Mouse (Mus musculus): ENCODE measurements around the gene Fndc5. TPM values are rescaled to one million over a fixed set of nuclear protein-coding genes. Genes with fewer than 3 reads are reported as not detected.

Fndc5 gene
- polyA plus RNA-seq, 1 experiment from 2014 or later: 5.9 TPM

DNA sequence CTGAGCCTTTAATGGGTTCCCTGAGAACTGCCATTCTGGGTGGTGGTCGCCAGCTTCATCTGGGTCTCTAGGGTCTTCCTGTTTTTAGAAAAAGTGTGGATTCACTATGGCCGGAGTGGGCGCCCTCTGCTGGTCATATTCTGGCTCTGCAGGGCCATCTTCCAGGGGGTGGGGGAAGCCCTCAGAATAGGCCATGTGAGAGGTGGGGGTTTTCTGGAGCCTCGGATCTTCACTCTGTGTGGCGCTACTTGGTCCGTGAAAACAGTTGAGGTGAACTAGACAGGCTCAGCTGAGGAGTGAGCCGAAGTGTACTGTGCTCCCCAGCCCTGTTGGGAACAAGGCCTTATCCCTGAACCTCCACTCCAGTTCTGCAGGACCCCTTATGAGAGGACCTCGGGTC is 6.7 kb upstream of the Fndc5 start:
- Histone ChIP-seq H3K4me2 (ENCODE audit: low read length) (peak overlapping the region; percentile 42), H3K27ac (ENCODE audit: low read length) (no peak overlapping the region), H3K9ac (ENCODE audit: low read depth, low read length) (no peak overlapping the region), H3K27me3 (ENCODE audit: control insufficient read depth, insufficient read depth, low read depth, low read length) (no peaks in the 10 kb centered on the region), H3K9me3 (replicated peaks; ENCODE audit: control insufficient read depth, low read length, poor library complexity, severe bottlenecking) (no peaks in the 10 kb centered on the region), H3K4me1 (ENCODE audit: control insufficient read depth, insufficient read depth, low read length) (peaks cover 29% of the 10 kb centered on the region), H3K36me3 (ENCODE audit: control insufficient read depth, insufficient read depth, low read length) (no peaks in the 10 kb centered on the region), H3K4me3 (ENCODE audit: low read depth, low read length) (no peak overlapping the region)
- WGBS: 3% methylated on average over 8 of the region's 8 CpGs
- ATAC-seq: peak; percentile 49; the same call in 1 of the 2 replicates

DNA sequence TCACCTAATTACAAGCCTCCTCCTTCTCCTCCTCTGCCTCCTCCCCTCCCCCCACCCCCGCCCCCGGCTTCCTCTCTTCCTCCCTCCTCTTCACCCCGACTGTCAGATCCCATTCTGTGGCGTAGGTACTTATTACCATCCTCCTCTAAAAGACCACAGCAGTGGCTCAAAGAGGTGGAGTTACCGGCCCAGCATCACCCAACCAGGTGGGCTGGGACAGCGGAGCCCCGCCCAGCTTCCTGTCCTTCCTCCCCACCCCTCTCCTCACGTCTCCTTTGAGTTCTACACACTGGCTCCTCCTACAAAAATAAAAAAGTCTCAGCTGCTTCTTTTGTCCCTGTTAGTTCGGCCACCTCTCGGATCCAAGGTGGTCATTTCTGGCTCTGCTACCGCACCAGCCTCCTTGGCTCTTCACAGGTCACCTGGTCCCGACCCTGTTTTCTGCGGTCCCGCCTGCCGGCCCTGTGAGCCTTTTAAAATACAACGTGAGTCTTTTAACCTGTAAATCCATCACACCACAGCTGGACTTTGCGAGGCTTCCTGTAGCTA is 6.0 kb upstream of the Fndc5 start:
- 7% methylated on average over 14 of the region's 17 CpGs for WGBS
- no peak overlapping the region for H3K9ac ChIP-seq (ENCODE audit: low read depth, low read length)
- H3K27me3 ChIP-seq (ENCODE audit: control insufficient read depth, insufficient read depth, low read depth, low read length): no peaks in the 10 kb centered on the region
- H3K27ac ChIP-seq (ENCODE audit: low read length): no peak overlapping the region
- peak; percentile 50 for ATAC-seq
- H3K4me2 ChIP-seq (ENCODE audit: low read length): peak overlapping the region; percentile 42
- H3K36me3 ChIP-seq (ENCODE audit: control insufficient read depth, insufficient read depth, low read length): no peaks in the 10 kb centered on the region
- peaks cover 26% of the 10 kb centered on the region for H3K4me1 ChIP-seq (ENCODE audit: control insufficient read depth, insufficient read depth, low read length)
- no peaks in the 10 kb centered on the region for H3K9me3 ChIP-seq (replicated peaks; ENCODE audit: control insufficient read depth, low read length, poor library complexity, severe bottlenecking)
- H3K4me3 ChIP-seq (ENCODE audit: low read depth, low read length): no peak overlapping the region

DNA sequence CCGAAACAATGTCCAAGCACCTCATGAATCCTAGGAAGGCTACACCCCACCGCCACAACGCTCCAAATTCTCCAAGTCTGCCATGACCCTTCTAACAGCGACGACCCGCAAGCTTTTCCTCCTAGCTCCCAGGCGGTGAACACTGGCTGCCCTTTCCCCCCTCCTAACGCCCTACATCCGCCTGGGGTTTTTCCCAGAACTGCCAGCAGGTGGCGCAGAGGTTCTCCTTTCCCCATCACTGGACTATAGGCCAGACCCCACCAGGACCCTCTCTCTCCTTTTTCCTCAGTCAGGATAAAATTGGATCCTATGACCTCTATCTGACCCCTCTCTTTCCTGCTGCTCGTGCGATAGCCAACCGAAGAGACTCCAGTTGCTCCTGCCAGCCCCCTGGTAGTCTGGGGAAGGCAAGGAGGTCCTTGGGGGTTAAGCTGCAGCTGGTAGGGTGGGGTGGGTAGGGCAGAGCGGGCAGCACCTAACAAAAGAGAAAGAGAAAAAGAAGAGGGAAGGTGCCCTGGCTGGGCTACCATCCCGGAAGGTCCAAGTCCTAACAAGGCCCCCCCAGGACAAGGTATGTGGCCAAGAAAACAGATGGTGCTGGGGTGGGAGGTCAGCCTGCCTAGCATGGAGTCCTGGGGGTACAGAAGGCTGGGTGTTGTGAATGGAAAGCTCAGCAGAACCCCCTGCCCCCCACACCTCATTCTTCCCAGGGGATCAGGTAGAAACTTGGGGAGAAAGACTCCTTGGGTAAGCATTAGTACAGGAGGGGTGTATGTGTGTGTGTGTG is 1.8 kb upstream of the Fndc5 start:
- Histone ChIP-seq H3K36me3 (ENCODE audit: control insufficient read depth, insufficient read depth, low read length) (no peaks in the 10 kb centered on the region), H3K27me3 (ENCODE audit: control insufficient read depth, insufficient read depth, low read depth, low read length) (peaks cover 7% of the 10 kb centered on the region; the same call in 1 of the 2 replicates), H3K9ac (ENCODE audit: low read depth, low read length) (no peak overlapping the region), H3K9me3 (replicated peaks; ENCODE audit: control insufficient read depth, low read length, poor library complexity, severe bottlenecking) (no peaks in the 10 kb centered on the region), H3K4me2 (ENCODE audit: low read length) (peak overlapping the region; percentile 26; the same call in 1 of the 2 replicates), H3K4me1 (ENCODE audit: control insufficient read depth, insufficient read depth, low read length) (peaks cover 16% of the 10 kb centered on the region), H3K4me3 (ENCODE audit: low read depth, low read length) (no peak overlapping the region), H3K27ac (ENCODE audit: low read length) (no peak overlapping the region)
- no peak for ATAC-seq
- WGBS: 13% methylated on average over 15 of the region's 15 CpGs

DNA sequence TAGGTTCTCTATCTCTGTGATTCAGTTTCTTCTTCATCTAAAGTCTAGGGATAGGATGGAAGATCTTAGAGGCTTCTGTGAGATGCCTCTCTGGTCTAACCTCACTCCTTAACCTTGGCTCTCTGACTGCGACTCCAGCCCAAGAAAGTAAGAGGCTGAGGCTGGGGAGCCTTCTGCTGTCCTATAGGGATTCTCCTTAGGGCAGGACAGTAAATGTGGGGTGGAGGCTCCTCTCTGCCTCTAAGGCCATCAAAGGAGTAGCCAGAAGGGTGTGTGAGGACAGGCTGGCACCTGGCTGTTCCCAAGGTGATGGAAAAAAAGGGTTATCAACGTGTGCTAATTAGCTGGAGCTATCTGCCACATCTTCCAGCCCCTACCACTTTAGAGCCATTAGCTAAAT is 1.2 kb upstream of the Fndc5 start:
- no peak for ATAC-seq
- H3K4me2 ChIP-seq (ENCODE audit: low read length): no peak overlapping the region
- H3K27me3 ChIP-seq (ENCODE audit: control insufficient read depth, insufficient read depth, low read depth, low read length): peaks cover 7% of the 10 kb centered on the region; the same call in 1 of the 2 replicates
- WGBS: 71% methylated on average over 2 of the region's 2 CpGs
- no peaks in the 10 kb centered on the region for H3K9me3 ChIP-seq (replicated peaks; ENCODE audit: control insufficient read depth, low read length, poor library complexity, severe bottlenecking)
- no peak overlapping the region for H3K4me3 ChIP-seq (ENCODE audit: low read depth, low read length)
- peaks cover 11% of the 10 kb centered on the region for H3K4me1 ChIP-seq (ENCODE audit: control insufficient read depth, insufficient read depth, low read length)
- no peaks in the 10 kb centered on the region for H3K36me3 ChIP-seq (ENCODE audit: control insufficient read depth, insufficient read depth, low read length)
- no peak overlapping the region for H3K9ac ChIP-seq (ENCODE audit: low read depth, low read length)
- no peak overlapping the region for H3K27ac ChIP-seq (ENCODE audit: low read length)

DNA sequence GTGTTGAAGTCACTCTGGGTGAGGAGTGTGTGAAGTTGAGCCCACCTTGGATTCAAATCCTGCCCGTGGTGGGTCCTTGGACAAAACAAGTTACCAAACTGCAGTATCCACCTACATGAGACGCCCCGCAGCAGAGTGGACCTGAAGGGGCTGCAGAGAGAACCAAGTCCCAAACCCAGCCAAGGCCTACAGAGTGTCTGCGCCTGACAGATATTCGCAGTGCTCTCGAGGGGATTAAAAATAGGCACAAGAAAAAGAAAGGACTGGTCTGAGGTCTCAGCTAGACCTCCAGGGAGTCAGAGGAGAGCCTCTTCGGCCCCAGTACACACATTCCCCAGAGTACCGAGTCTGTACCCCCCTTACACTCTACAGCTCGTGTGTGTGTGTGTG is 615 bp upstream of the Fndc5 start:
- Histone ChIP-seq H3K9me3 (replicated peaks; ENCODE audit: control insufficient read depth, low read length, poor library complexity, severe bottlenecking) (no peaks in the 10 kb centered on the region), H3K27ac (ENCODE audit: low read length) (no peak overlapping the region), H3K4me2 (ENCODE audit: low read length) (peak overlapping the region; percentile 94), H3K36me3 (ENCODE audit: control insufficient read depth, insufficient read depth, low read length) (no peaks in the 10 kb centered on the region), H3K27me3 (ENCODE audit: control insufficient read depth, insufficient read depth, low read depth, low read length) (peaks cover 7% of the 10 kb centered on the region; the same call in 1 of the 2 replicates), H3K4me1 (ENCODE audit: control insufficient read depth, insufficient read depth, low read length) (peaks cover 9% of the 10 kb centered on the region), H3K9ac (ENCODE audit: low read depth, low read length) (peak overlapping the region; percentile 84), H3K4me3 (ENCODE audit: low read depth, low read length) (peak overlapping the region; percentile 65)
- WGBS: 38% methylated on average over 9 of the region's 9 CpGs
- ATAC-seq: no peak

DNA sequence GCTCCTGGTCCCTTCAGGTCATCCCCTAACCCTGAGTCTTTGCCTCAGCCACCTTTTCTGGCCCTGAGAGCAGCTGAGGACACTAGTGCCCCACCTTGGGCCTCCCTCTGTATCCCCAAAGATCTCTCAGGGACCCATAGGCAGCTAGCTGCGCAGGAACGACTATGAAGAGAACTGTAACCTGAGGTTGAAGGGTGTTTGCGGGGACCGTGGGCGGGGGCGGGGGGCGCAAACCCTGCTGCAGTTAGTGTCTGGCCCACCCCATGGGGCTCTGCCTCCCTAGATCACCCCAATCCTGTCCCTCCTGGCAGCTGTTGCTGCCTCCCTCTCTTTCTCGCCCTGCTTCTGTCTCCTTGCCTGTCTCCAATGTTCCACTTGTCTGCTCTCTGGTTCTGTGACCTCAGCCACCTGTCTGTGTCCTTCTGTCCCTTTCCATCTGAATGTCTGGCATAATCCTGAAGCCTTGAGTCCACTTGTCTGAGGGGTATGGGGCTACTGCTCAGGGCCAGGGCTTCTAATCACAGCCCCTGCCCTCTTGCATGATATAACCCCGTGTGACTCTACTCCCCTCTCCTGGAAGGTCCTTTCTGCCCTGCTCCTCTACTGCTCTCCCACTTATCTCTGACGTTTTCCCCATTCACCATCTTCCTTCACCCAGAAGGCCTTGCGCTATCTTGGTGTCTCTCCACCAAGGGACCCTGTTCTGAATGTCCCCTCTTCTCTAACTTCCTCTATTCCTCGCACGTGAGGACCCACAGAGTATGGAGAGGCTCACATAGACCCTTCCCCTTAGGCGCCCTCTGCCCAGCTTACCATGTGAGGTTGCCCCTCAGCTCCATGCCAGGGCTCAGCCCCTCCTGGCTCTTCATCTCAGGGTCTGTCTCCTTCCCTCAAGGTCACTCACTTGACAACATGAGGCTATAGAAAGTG is 858 bp downstream of the Fndc5 start:
- ATAC-seq: no peak
- Histone ChIP-seq H3K27me3 (ENCODE audit: control insufficient read depth, insufficient read depth, low read depth, low read length) (peaks cover 7% of the 10 kb centered on the region; the same call in 1 of the 2 replicates), H3K4me1 (ENCODE audit: control insufficient read depth, insufficient read depth, low read length) (peaks cover 12% of the 10 kb centered on the region), H3K36me3 (ENCODE audit: control insufficient read depth, insufficient read depth, low read length) (no peaks in the 10 kb centered on the region), H3K9me3 (replicated peaks; ENCODE audit: control insufficient read depth, low read length, poor library complexity, severe bottlenecking) (no peaks in the 10 kb centered on the region), H3K27ac (ENCODE audit: low read length) (no peak overlapping the region), H3K4me3 (ENCODE audit: low read depth, low read length) (peak overlapping the region; percentile 65), H3K9ac (ENCODE audit: low read depth, low read length) (peak overlapping the region; percentile 84), H3K4me2 (ENCODE audit: low read length) (peak overlapping the region; percentile 94)
- 43% methylated on average over 14 of the region's 14 CpGs for WGBS

DNA sequence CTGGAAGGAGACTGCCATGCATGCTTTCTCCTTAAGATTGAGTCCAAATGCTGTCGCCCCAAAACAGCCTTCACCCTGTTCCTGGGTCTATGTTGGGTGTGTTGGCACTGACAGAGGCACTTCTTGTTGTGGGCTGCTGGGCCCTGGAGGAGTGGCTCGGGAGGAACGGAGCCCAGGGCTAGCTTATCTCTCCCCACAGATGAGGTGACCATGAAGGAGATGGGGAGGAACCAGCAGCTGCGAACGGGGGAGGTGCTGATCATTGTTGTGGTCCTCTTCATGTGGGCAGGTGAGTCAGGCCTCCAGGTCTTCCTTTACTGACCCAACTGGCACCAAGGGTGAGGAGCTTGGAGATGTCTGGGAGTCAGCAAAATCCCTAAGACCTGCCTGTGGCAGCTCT is 2.8 kb downstream of the Fndc5 start:
- peaks cover 19% of the 10 kb centered on the region for H3K4me1 ChIP-seq (ENCODE audit: control insufficient read depth, insufficient read depth, low read length)
- no peak overlapping the region for H3K9ac ChIP-seq (ENCODE audit: low read depth, low read length)
- WGBS: 88% methylated on average over 5 of the region's 5 CpGs
- H3K4me3 ChIP-seq (ENCODE audit: low read depth, low read length): no peak overlapping the region
- no peak overlapping the region for H3K4me2 ChIP-seq (ENCODE audit: low read length)
- no peak overlapping the region for H3K27ac ChIP-seq (ENCODE audit: low read length)
- H3K9me3 ChIP-seq (replicated peaks; ENCODE audit: control insufficient read depth, low read length, poor library complexity, severe bottlenecking): no peaks in the 10 kb centered on the region
- ATAC-seq: no peak
- H3K36me3 ChIP-seq (ENCODE audit: control insufficient read depth, insufficient read depth, low read length): no peaks in the 10 kb centered on the region
- H3K27me3 ChIP-seq (ENCODE audit: control insufficient read depth, insufficient read depth, low read depth, low read length): peaks cover 7% of the 10 kb centered on the region; the same call in 1 of the 2 replicates

DNA sequence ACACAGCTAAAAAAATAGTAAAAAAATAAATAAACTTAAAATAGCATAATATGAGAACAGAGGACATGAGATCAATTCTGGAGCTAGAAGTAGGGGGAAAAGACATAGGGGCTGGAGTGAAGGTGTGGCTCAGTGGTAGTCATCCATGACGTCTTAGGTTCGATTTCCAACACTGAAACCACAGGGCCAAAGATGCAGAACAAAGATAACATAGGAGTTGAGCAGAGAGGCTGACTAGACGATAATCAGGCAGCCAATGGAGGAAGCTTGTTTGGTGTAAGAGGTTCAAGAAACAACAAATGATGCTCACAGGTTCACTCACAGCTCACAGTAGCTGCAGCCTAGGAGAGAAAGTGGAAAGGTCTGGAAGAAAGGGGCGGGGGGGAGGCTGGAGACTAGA is 4.0 kb downstream of the Fndc5 start:
- Histone ChIP-seq H3K4me1 (ENCODE audit: control insufficient read depth, insufficient read depth, low read length) (peaks cover 29% of the 10 kb centered on the region), H3K9me3 (replicated peaks; ENCODE audit: control insufficient read depth, low read length, poor library complexity, severe bottlenecking) (no peaks in the 10 kb centered on the region), H3K4me2 (ENCODE audit: low read length) (no peak overlapping the region), H3K4me3 (ENCODE audit: low read depth, low read length) (no peak overlapping the region), H3K36me3 (ENCODE audit: control insufficient read depth, insufficient read depth, low read length) (no peaks in the 10 kb centered on the region), H3K27ac (ENCODE audit: low read length) (no peak overlapping the region), H3K27me3 (ENCODE audit: control insufficient read depth, insufficient read depth, low read depth, low read length) (peaks cover 7% of the 10 kb centered on the region; the same call in 1 of the 2 replicates), H3K9ac (ENCODE audit: low read depth, low read length) (no peak overlapping the region)
- WGBS: 91% methylated on average over 4 of the region's 4 CpGs
- no peak for ATAC-seq

Measured in midbrain, embryonic 16.5 days (tissue).